Mouse (Mus musculus): ENCODE results near the gene Cacna2d2. TPM values are rescaled to one million over a fixed set of nuclear protein-coding genes. Genes with fewer than 3 reads are reported as not detected.
A peak's percentile ranks its signal among the peaks of the same experiment; 100 is the strongest.

Cacna2d2 gene
- polyA plus RNA-seq, 1 experiment from 2014 or later, result 4.2 TPM

DNA sequence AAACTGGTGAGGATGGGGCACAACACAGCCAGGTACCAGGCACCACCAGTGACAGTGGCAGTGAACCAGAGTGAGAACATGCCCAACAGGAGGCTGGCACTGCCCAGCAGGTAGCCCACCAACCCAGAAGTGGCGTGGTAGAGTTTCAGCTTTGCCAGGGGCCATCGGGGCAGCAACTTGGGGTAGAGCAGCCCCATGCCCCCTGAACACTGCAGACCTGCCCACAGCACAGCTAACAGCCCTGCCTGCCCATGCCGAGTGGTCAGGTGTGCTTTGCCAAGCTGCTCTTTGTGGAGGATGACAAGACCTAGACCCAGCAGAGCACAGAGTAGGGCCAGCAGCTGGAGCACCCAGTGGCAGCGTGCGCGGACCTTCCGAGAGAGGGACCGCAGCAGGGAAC lies 140.5 kb downstream of the Cacna2d2 start:
- no peaks in the 10 kb centered on the region for H3K9me3 ChIP-seq (ENCODE audit: control insufficient read depth, low read length)
- no peak overlapping the region for H3K9ac ChIP-seq (ENCODE audit: low read depth, low read length)
- peaks cover 18% of the 10 kb centered on the region for H3K4me1 ChIP-seq (replicated peaks; ENCODE audit: control insufficient read depth, insufficient read depth, low read length)
- ATAC-seq (ENCODE audit: low FRiP score) (no peak), DNase-seq (ENCODE audit: low spot score) (no peak)
- no peak overlapping the region for H3K4me2 ChIP-seq (replicated peaks; ENCODE audit: low read depth, low read length)
- peaks cover 11% of the 10 kb centered on the region; the same call in 1 of the 2 replicates for H3K36me3 ChIP-seq (ENCODE audit: control insufficient read depth, insufficient read depth, low read length)
- H3K27me3 ChIP-seq (ENCODE audit: control insufficient read depth, insufficient read depth, low read length), result no peaks in the 10 kb centered on the region
- 93% methylated on average over 8 of the region's 8 CpGs for WGBS
- H3K27ac ChIP-seq (ENCODE audit: low read depth, low read length), result no peak overlapping the region
- no peak overlapping the region for H3K4me3 ChIP-seq (ENCODE audit: low read depth, low read length)

DNA sequence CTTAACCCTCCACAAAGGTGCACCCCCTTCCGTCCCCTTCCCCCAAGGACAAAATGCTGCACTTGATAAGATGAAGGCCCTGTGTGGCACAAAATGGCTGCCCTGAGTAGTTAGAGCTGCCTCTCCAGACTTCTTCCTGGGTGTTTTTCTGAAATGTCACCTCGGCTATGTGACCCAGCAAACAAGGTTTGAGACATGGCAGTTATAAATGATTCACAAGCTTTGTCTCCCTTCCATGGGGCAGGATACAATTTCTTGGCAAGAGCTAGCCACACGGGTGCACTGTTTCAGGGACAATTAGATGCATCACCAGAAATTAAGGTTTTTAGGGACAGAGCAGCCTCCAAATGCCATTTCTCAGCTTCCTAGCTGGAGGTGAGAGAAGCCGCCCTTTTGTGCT lies 141.0 kb downstream of the Cacna2d2 start:
- Histone ChIP-seq H3K4me1 (replicated peaks; ENCODE audit: control insufficient read depth, insufficient read depth, low read length) (peaks cover 18% of the 10 kb centered on the region), H3K9me3 (ENCODE audit: control insufficient read depth, low read length) (no peaks in the 10 kb centered on the region), H3K27ac (ENCODE audit: low read depth, low read length) (no peak overlapping the region), H3K9ac (ENCODE audit: low read depth, low read length) (no peak overlapping the region), H3K4me3 (ENCODE audit: low read depth, low read length) (no peak overlapping the region), H3K4me2 (replicated peaks; ENCODE audit: low read depth, low read length) (no peak overlapping the region), H3K27me3 (ENCODE audit: control insufficient read depth, insufficient read depth, low read length) (no peaks in the 10 kb centered on the region), H3K36me3 (ENCODE audit: control insufficient read depth, insufficient read depth, low read length) (peaks cover 11% of the 10 kb centered on the region; the same call in 1 of the 2 replicates)
- DNase-seq (ENCODE audit: low spot score), result no peak
- ATAC-seq (ENCODE audit: low FRiP score), result no peak
- WGBS, result 73% methylated on average over 4 of the region's 4 CpGs

DNA sequence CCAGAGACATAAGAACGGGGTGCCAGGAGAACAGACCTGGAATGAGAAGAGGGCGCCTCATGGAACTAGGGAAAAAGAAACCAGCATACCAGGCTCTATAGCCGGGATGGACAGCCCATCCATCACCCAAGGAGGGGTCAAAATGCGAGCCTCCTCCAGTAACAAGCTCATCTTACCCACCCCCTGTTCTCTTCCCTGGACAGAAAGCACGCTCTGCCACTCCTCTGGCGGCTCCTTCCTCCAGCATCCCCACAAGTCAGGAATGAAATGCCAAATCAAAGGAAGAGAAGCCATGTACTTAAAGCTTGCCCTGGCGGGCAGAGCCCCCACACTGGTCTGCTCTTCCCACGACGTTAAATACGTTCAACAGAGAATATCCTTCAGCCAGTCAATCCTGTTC lies 141.6 kb downstream of the Cacna2d2 start:
- peaks cover 12% of the 10 kb centered on the region for H3K4me1 ChIP-seq (replicated peaks; ENCODE audit: control insufficient read depth, insufficient read depth, low read length)
- H3K9ac ChIP-seq (ENCODE audit: low read depth, low read length), result peak overlapping the region; percentile 61; the same call in 1 of the 2 replicates
- ATAC-seq (ENCODE audit: low FRiP score) (no peak), DNase-seq (ENCODE audit: low spot score) (no peak)
- H3K27ac ChIP-seq (ENCODE audit: low read depth, low read length), result no peak overlapping the region
- WGBS, result 30% methylated on average over 10 of the region's 10 CpGs
- peak overlapping the region; percentile 62 for H3K4me2 ChIP-seq (replicated peaks; ENCODE audit: low read depth, low read length)
- no peaks in the 10 kb centered on the region for H3K9me3 ChIP-seq (ENCODE audit: control insufficient read depth, low read length)
- no peaks in the 10 kb centered on the region for H3K27me3 ChIP-seq (ENCODE audit: control insufficient read depth, insufficient read depth, low read length)
- peak overlapping the region; percentile 60 for H3K4me3 ChIP-seq (ENCODE audit: low read depth, low read length)
- peaks cover 11% of the 10 kb centered on the region; the same call in 1 of the 2 replicates for H3K36me3 ChIP-seq (ENCODE audit: control insufficient read depth, insufficient read depth, low read length)

DNA sequence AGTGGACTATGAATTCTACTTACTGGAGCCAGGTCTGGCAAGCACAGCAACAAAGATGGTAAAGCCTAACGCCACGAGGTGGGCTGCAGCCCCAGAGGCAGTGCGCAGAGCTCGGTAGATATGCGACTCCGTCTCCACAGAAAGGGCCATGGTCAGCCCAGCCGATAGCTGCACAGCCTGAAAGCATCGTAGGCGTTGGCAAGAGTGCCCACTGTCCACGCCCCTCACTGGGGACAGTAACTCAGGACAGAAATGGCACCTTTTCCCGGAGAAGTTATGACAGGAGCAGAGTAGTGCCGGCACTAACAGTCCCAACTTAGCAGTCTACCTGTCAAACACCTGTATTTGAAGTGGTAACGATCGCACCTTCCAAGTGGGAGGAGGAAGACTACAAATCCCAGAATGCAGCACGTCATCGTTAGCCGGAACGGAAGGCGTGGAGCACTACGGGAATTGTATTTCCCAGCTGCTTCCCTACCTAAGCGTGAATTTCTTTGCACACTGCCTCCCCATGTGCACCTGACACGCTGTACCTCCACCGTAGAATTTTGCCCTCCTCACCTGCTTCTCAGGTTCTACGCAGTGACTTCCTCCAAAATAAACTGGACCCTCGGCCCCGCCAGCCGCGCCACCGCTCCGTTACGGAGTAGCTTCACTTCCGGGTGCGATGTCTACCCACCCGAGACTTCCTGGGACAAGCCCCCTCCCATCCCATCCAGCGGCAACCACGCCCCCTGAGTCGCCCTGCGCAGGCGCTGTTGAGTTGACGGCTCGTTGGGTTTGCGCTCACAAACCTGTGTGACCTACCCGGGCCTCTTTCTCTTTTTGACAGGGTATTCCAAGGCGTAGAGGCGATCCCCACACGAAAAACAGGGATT lies 142.3 kb downstream of the Cacna2d2 start, which contains the start of the genes Cyb561d2 and Nprl2:
Gene Cyb561d2 (minus strand): TSS at position 720 of the 878 bp plus-strand sequence.
Gene Nprl2 (plus strand): TSS at position 753 of the 878 bp plus-strand sequence.
- Histone ChIP-seq H3K27ac (ENCODE audit: low read depth, low read length) (no peak within 1 kb of the TSS), H3K9ac (ENCODE audit: low read depth, low read length) (peak within 1 kb of the TSS; percentile 61), H3K9me3 (ENCODE audit: control insufficient read depth, low read length) (no peaks in the 10 kb centered on the region), H3K27me3 (ENCODE audit: control insufficient read depth, insufficient read depth, low read length) (no peaks in the 10 kb centered on the region), H3K4me3 (ENCODE audit: low read depth, low read length) (peak within 1 kb of the TSS; percentile 60), H3K4me2 (replicated peaks; ENCODE audit: low read depth, low read length) (peak within 1 kb of the TSS; percentile 62), H3K36me3 (ENCODE audit: control insufficient read depth, insufficient read depth, low read length) (peaks cover 11% of the 10 kb centered on the region; the same call in 1 of the 2 replicates), H3K4me1 (replicated peaks; ENCODE audit: control insufficient read depth, insufficient read depth, low read length) (peaks cover 10% of the 10 kb centered on the region)
- ATAC-seq (ENCODE audit: low FRiP score), result peak; percentile 87
- 2% methylated on average over 46 of the region's 46 CpGs for WGBS
- peak; percentile 97 for DNase-seq (ENCODE audit: low spot score)

DNA sequence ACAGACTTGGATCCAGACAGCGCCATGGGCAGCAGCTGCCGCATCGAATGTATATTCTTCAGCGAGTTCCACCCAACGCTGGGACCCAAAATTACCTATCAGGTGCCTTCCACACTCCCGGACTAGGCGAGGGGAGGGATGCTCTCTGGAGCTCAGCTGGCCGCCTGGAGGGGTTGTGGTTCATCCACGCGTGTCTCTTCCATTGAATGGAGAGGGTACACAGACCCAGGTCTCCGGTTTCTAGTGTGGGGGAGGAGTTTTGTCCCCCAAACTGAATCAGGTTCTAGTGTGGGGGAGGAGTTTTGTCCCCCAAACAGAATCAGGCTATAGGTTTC lies 142.9 kb downstream of the Cacna2d2 start:
- WGBS, result 3% methylated on average over 11 of the region's 11 CpGs
- H3K4me2 ChIP-seq (replicated peaks; ENCODE audit: low read depth, low read length), result peak overlapping the region; percentile 62
- no peaks in the 10 kb centered on the region for H3K27me3 ChIP-seq (ENCODE audit: control insufficient read depth, insufficient read depth, low read length)
- H3K27ac ChIP-seq (ENCODE audit: low read depth, low read length), result no peak overlapping the region
- DNase-seq (ENCODE audit: low spot score) (no peak), ATAC-seq (ENCODE audit: low FRiP score) (peak; percentile 56)
- peak overlapping the region; percentile 61 for H3K9ac ChIP-seq (ENCODE audit: low read depth, low read length)
- peaks cover 12% of the 10 kb centered on the region for H3K4me1 ChIP-seq (replicated peaks; ENCODE audit: control insufficient read depth, insufficient read depth, low read length)
- peak overlapping the region; percentile 60 for H3K4me3 ChIP-seq (ENCODE audit: low read depth, low read length)
- no peaks in the 10 kb centered on the region for H3K9me3 ChIP-seq (ENCODE audit: control insufficient read depth, low read length)
- peaks cover 11% of the 10 kb centered on the region; the same call in 1 of the 2 replicates for H3K36me3 ChIP-seq (ENCODE audit: control insufficient read depth, insufficient read depth, low read length)

DNA sequence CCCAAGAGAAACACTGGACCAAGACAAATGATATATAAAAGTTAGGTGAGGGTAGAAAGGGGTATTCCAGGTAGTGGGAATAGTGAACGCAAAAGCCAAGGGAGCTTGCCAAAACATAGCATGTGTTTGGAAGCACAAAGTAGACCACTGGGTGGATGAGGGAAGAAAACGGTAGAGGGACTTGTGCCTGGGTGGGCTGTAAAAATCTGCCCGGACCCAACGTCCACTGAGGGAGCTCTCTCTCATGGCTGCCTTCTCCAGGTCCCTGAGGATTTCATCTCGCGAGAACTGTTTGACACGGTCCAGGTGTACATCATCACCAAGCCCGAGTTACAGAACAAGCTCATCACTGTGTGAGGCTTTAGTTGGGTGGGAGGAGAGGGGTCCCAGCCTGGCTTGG lies 143.3 kb downstream of the Cacna2d2 start:
- H3K9ac ChIP-seq (ENCODE audit: low read depth, low read length), result peak overlapping the region; percentile 61; the same call in 1 of the 2 replicates
- WGBS, result 54% methylated on average over 8 of the region's 8 CpGs
- ATAC-seq (ENCODE audit: low FRiP score) (no peak), DNase-seq (ENCODE audit: low spot score) (no peak)
- H3K27me3 ChIP-seq (ENCODE audit: control insufficient read depth, insufficient read depth, low read length), result no peaks in the 10 kb centered on the region
- H3K4me1 ChIP-seq (replicated peaks; ENCODE audit: control insufficient read depth, insufficient read depth, low read length), result peaks cover 14% of the 10 kb centered on the region
- H3K36me3 ChIP-seq (ENCODE audit: control insufficient read depth, insufficient read depth, low read length), result peaks cover 11% of the 10 kb centered on the region; the same call in 1 of the 2 replicates
- H3K4me2 ChIP-seq (replicated peaks; ENCODE audit: low read depth, low read length), result peak overlapping the region; percentile 62
- no peak overlapping the region for H3K27ac ChIP-seq (ENCODE audit: low read depth, low read length)
- peak overlapping the region; percentile 60 for H3K4me3 ChIP-seq (ENCODE audit: low read depth, low read length)
- H3K9me3 ChIP-seq (ENCODE audit: control insufficient read depth, low read length), result no peaks in the 10 kb centered on the region

DNA sequence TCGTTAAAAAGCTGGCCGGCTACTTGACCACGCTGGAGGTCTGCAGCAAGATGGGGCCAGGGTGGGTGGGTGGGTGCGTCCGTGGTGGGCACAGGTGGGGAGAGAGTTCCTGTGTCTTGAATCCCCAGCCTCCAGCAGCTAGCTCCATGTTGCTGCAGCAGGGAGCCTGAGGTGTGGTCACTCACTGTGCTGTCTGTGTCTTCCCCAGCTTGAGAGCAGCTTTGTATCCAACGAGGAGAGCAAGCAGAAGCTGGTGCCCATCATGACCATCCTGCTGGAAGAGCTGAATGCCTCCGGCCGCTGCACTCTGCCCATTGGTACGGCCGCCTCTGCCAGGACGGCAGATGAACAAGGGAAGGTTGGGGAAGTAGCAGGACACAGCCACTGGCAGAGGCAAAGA lies 143.9 kb downstream of the Cacna2d2 start:
- Histone ChIP-seq H3K4me1 (replicated peaks; ENCODE audit: control insufficient read depth, insufficient read depth, low read length) (peaks cover 14% of the 10 kb centered on the region), H3K27me3 (ENCODE audit: control insufficient read depth, insufficient read depth, low read length) (0 out of 2 replicates have a peak, but pooled peaks cover 2% of the 10 kb centered on the region), H3K36me3 (ENCODE audit: control insufficient read depth, insufficient read depth, low read length) (peaks cover 10% of the 10 kb centered on the region; the same call in 1 of the 2 replicates), H3K4me2 (replicated peaks; ENCODE audit: low read depth, low read length) (no peak overlapping the region), H3K9ac (ENCODE audit: low read depth, low read length) (no peak overlapping the region), H3K9me3 (ENCODE audit: control insufficient read depth, low read length) (no peaks in the 10 kb centered on the region), H3K27ac (ENCODE audit: low read depth, low read length) (no peak overlapping the region), H3K4me3 (ENCODE audit: low read depth, low read length) (no peak overlapping the region)
- ATAC-seq (ENCODE audit: low FRiP score), result no peak
- 85% methylated on average over 11 of the region's 11 CpGs for WGBS
- DNase-seq (ENCODE audit: low spot score), result no peak

DNA sequence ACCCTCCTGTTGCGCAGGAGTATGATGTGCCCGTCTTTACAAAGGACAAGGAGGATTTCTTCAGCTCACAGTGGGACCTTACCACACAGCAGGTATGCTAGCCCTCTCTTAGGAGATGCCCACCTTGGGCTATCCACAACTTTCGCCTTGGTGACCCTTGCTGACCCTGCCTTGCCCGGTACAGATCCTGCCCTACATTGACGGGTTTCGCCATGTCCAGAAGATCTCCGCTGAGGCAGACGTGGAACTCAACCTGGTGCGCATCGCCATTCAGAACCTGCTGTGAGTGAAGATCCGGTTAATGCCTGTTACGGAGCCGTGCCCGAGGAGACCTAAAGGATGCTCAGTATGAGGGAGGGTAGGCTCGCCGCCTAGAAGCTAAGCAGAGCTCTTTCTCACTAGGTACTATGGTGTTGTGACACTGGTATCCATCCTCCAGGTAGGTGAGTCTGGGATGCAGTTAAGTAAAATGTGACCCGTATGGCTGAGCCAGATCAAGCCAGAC lies 144.8 kb downstream of the Cacna2d2 start:
- Histone ChIP-seq H3K4me3 (ENCODE audit: low read depth, low read length) (no peak overlapping the region), H3K4me1 (replicated peaks; ENCODE audit: control insufficient read depth, insufficient read depth, low read length) (peaks cover 14% of the 10 kb centered on the region)

More for the DNA sequence above, 144.8 kb downstream of the Cacna2d2 start:
- no peak for ATAC-seq (ENCODE audit: low FRiP score)
- H3K27me3 ChIP-seq (ENCODE audit: control insufficient read depth, insufficient read depth, low read length), result peaks cover 6% of the 10 kb centered on the region; the same call in 1 of the 2 replicates
- peaks cover 6% of the 10 kb centered on the region; the same call in 1 of the 2 replicates for H3K36me3 ChIP-seq (ENCODE audit: control insufficient read depth, insufficient read depth, low read length)
- no peak overlapping the region for H3K9ac ChIP-seq (ENCODE audit: low read depth, low read length)
- DNase-seq (ENCODE audit: low spot score), result no peak
- H3K9me3 ChIP-seq (ENCODE audit: control insufficient read depth, low read length), result no peaks in the 10 kb centered on the region
- no peak overlapping the region for H3K4me2 ChIP-seq (replicated peaks; ENCODE audit: low read depth, low read length)
- 94% methylated on average over 17 of the region's 17 CpGs for WGBS
- H3K27ac ChIP-seq (ENCODE audit: low read depth, low read length), result no peak overlapping the region

Measured in hindbrain, embryonic 11.5 days (tissue).